Mouse (Mus musculus) heart, embryonic 11.5 days (tissue): ENCODE data around the gene Gckr. TPM values are rescaled to one million over a fixed set of nuclear protein-coding genes. Genes with fewer than 3 reads are reported as not detected.

Experiments
- ATAC-seq: fragments of 200-750 bp; cut with Nextera tagmentation; replicated peaks from 2 replicates; pipeline ENCODE4 v1.8.0; 2017; ENCODE audit warnings: moderate library complexity; ENCODE audit not compliant: insufficient number of reproducible peaks, low FRiP score, low TSS enrichment
- H3K27ac ChIP-seq: fragments of 300-500 bp; sonication (generic); 2 replicates; pipeline ENCODE4 v1.5.1; 2014; ENCODE audit warnings: mild to moderate bottlenecking, low read depth, low read length
- H3K27me3 ChIP-seq: fragments of 300-500 bp; sonication (generic); 2 replicates; pipeline ENCODE4 v1.6.1; 2014; ENCODE audit warnings: mild to moderate bottlenecking, low read length, mixed read lengths; ENCODE audit not compliant: control insufficient read depth, insufficient read depth
- H3K36me3 ChIP-seq: fragments of 300-500 bp; sonication (generic); 2 replicates; pipeline ENCODE4 v1.6.1; 2014; ENCODE audit warnings: mild to moderate bottlenecking, low read length, moderate library complexity, mixed read lengths; ENCODE audit not compliant: control insufficient read depth, insufficient read depth
- H3K4me1 ChIP-seq: fragments of 300-500 bp; sonication (generic); 2 replicates; pipeline ENCODE4 v1.6.1; 2014; ENCODE audit warnings: low read length; ENCODE audit not compliant: control insufficient read depth, insufficient read depth
- H3K4me2 ChIP-seq: fragments of 300-500 bp; sonication (generic); 2 replicates; pipeline ENCODE4 v1.6.1; 2014; ENCODE audit warnings: mild to moderate bottlenecking, moderate library complexity
- H3K4me3 ChIP-seq: fragments of 300-500 bp; sonication (generic); 2 replicates; pipeline ENCODE4 v1.5.1; 2014; ENCODE audit warnings: low read depth, low read length
- H3K9ac ChIP-seq: fragments of 300-500 bp; sonication (generic); 2 replicates; pipeline ENCODE4 v1.6.1; 2014; ENCODE audit warnings: mild to moderate bottlenecking, low read depth, low read length, moderate library complexity
- H3K9me3 ChIP-seq: fragments of 300-500 bp; sonication (generic); replicated peaks from 2 replicates; pipeline ENCODE4 v1.6.1; 2016; ENCODE audit warnings: low read length; ENCODE audit not compliant: control insufficient read depth
- WGBS: fragments of 180-500 bp; shearing (Covaris S2); extraction: QIAGEN DNeasy Blood & Tissue Kit; methylation state at CpG from one replicate; pipeline ENCODE4 v1.1.7; 2014; ENCODE audit not compliant: insufficient replicate concordance; 5-methylcytosine and 5-hydroxymethylcytosine counted together
- polyA plus RNA-seq: library from polyadenylated mRNA; unstranded; fragments of >200 nt; fragmentation: Nextera tagmentation; extraction: Ambion mirVana; gene quantifications from 2 replicates; pipeline ENCODE4 v1.2.1, GENCODE M21; 2014

The Gckr gene
- polyA plus RNA-seq, 1 experiment from 2014 or later, result 0.60 TPM

- 74% methylated on average over 3 of the region's 3 CpGs for WGBS
- no peaks in the 10 kb centered on the region for H3K9me3 ChIP-seq
- H3K4me1 ChIP-seq, result peaks cover 6% of the 10 kb centered on the region; the same call in 1 of the 2 replicates
- H3K9ac ChIP-seq, result peak overlapping the region; percentile 34; the same call in 1 of the 2 replicates
- no peak overlapping the region for H3K27ac ChIP-seq
- H3K4me3 ChIP-seq, result peak overlapping the region; percentile 53; the same call in 1 of the 2 replicates
- no peak for ATAC-seq
- peaks cover 13% of the 10 kb centered on the region for H3K36me3 ChIP-seq
- H3K4me2 ChIP-seq, result peak overlapping the region; percentile 79
- no peaks in the 10 kb centered on the region for H3K27me3 ChIP-seq
Measured at GRCm38 (mm10) chr5:31289626-31290230, 7.5 kb upstream of the Gckr start.

DNA sequence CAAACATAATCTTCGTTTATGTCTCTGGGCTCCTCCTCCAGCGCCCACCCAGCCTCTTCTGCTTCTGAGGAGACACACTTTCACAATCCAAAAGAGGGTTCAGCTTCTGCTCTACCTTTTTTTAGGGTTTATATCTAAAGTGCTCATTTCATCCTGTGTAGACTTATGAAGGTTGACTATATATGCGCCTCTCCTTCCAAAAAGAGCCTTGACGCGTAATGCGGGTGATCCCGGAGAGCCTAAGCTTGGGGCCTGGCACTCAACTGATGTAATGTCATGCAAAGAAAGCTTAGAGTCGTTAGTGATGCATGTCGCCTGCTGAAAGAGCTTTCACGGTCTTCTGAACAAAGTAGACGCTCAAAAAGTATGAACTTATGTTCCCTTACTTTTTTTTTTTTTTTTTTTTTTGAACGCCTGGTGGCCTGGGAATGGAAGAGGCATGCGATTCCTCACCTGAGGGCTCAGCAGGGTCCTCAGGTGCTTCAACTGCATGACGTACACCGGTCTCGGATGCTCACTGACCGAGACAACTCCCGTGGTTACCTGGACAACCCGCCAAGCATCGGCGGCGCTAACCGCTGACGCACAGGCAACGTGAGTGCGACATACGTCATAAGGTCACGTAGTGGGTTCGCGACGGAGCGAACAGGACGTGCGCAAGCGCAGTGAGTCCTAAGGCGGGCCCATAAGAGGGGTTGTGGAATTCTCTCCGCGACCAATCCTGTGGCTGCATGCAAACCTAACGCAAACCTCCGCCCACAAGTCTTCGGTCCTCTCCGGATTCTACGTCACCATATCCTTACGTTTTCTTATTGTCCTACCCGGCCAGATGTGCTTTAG lies 6.5 kb upstream of the Gckr start, which contains the start of gene Ift172:
Ift172 (minus strand) TSS at position 596 of the 840 bp plus-strand sequence.
- H3K4me2 ChIP-seq, result peak within 1 kb of the TSS; percentile 79
- 3% methylated on average over 45 of the region's 45 CpGs for WGBS
- H3K27ac ChIP-seq, result peak within 1 kb of the TSS; percentile 82
- ATAC-seq, result peak; percentile 94
- H3K9me3 ChIP-seq, result no peaks in the 10 kb centered on the region
- peaks cover 8% of the 10 kb centered on the region; the same call in 1 of the 2 replicates for H3K36me3 ChIP-seq
- H3K27me3 ChIP-seq, result no peaks in the 10 kb centered on the region
- peak within 1 kb of the TSS; percentile 77 for H3K9ac ChIP-seq
- H3K4me3 ChIP-seq, result peak within 1 kb of the TSS; percentile 53
- H3K4me1 ChIP-seq, result peaks cover 9% of the 10 kb centered on the region; the same call in 1 of the 2 replicates

- Histone ChIP-seq H3K9me3 (no peaks in the 10 kb centered on the region), H3K4me3 (peak overlapping the region; percentile 53), H3K36me3 (peaks cover 8% of the 10 kb centered on the region; the same call in 1 of the 2 replicates), H3K27ac (peak overlapping the region; percentile 82), H3K9ac (peak overlapping the region; percentile 77), H3K4me2 (peak overlapping the region; percentile 79), H3K27me3 (no peaks in the 10 kb centered on the region), H3K4me1 (peaks cover 9% of the 10 kb centered on the region; the same call in 1 of the 2 replicates)
- ATAC-seq, result no peak
- 5% methylated on average over 9 of the region's 9 CpGs for WGBS
Measured at GRCm38 (mm10) chr5:31291361-31291688, 5.9 kb upstream of the Gckr start.

DNA sequence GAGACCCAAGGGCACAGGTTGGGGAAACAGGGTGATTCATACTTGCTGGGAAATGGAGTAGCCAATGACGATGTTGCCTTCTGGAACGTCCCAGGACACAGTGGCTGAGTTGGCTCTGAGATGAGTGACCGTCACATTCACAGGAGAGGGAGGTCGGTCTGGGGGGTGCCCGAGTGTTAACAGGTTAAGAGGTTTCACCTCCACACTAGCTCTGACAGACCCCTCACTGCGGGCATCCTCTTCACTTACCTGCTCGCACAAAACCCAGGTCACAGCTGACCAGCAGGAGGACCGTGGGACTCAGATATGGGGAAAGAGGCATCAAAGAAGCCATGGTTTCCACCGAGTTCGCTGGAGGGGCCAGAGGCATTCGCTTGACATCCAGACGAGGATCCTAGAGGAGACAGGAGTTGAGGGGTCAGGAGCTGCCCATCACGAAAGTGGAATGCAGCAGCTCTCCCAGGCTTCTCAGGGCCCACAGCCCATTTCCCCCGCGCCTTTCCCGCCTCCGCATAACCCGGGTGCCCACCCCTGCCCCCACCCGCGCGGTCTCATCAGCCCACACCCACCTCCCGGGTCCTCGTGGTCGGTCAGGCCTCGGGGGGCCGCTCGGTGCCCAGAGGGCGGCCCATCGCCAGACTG lies 2.2 kb upstream of the Gckr start:
- Histone ChIP-seq H3K27ac (0 out of 2 replicates have a peak overlapping the region, but pooled peaks have one; percentile 41), H3K4me1 (peaks cover 5% of the 10 kb centered on the region; the same call in 1 of the 2 replicates), H3K4me2 (peak overlapping the region; percentile 99), H3K4me3 (peak overlapping the region; percentile 79), H3K9me3 (no peaks in the 10 kb centered on the region), H3K27me3 (no peaks in the 10 kb centered on the region), H3K36me3 (peaks cover 8% of the 10 kb centered on the region; the same call in 1 of the 2 replicates), H3K9ac (peak overlapping the region; percentile 89)
- 6% methylated on average over 29 of the region's 29 CpGs for WGBS
- 0 out of 2 replicates have a peak, but pooled peaks have one; percentile 32 for ATAC-seq

GRCm38 (mm10) chr5:31295606-31296141 lies 1.6 kb upstream of the Gckr start, which contains the start of gene Fndc4:
Gene Fndc4, minus strand, starts transcription at chr5:31296080.
- Histone ChIP-seq H3K4me1 (peaks cover 3% of the 10 kb centered on the region; the same call in 1 of the 2 replicates), H3K36me3 (peaks cover 8% of the 10 kb centered on the region; the same call in 1 of the 2 replicates), H3K27ac (0 out of 2 replicates have a peak within 1 kb of the TSS, but pooled peaks have one; percentile 41), H3K27me3 (no peaks in the 10 kb centered on the region), H3K4me2 (peak within 1 kb of the TSS; percentile 99), H3K4me3 (peak within 1 kb of the TSS; percentile 79), H3K9ac (peak within 1 kb of the TSS; percentile 89), H3K9me3 (no peaks in the 10 kb centered on the region)
- peak; percentile 53; the same call in 1 of the 2 replicates for ATAC-seq
- WGBS, result 0% methylated on average over 43 of the region's 46 CpGs

DNA sequence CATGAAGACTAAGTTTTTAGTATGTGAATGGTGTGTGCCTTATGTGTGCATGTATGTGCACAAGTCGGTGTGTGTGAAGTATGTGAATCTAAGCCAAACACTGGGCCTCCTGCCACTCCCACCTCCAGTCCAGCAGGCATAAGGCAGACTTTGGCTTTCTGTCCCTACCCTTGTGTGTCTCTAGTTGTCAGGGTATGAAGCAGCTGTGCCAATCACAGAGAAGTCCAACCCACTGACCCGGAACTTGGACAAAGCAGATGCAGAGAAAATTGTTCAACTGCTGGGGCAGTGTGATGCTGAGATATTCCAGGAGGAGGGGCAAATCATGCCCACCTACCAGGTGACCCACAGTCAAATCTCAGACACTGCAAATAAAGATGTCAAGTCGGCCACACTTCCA lies 738 bp downstream of the Gckr start:
- Histone ChIP-seq H3K36me3 (0 out of 2 replicates have a peak, but pooled peaks cover 5% of the 10 kb centered on the region), H3K4me1 (peaks cover 3% of the 10 kb centered on the region; the same call in 1 of the 2 replicates), H3K4me3 (no peak overlapping the region), H3K27ac (no peak overlapping the region), H3K9me3 (no peaks in the 10 kb centered on the region), H3K27me3 (no peaks in the 10 kb centered on the region), H3K4me2 (no peak overlapping the region), H3K9ac (no peak overlapping the region)
- whole genome bisulfite sequencing, result 75% methylated on average over 3 of the region's 3 CpGs
- ATAC-seq, result no peak

DNA sequence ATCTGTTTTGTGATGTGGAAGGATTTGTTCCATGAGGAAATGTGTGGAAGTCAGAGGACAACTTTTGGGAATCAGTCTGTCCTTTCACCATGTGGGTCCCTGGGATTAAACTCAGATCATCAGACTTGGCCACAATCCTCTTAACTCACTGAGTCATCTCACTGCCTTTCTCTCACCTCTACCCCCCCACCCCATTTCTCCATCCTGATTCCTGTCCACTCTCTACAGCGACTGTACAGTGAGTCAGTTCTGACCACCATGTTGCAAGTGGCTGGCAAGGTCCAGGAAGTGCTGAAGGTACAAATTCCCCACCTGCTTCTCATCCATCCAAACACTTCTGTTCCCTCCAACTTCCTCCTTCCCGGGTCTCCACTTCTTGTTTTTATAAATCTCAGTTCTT lies 1.2 kb downstream of the Gckr start:
- ATAC-seq, result no peak
- no peak overlapping the region for H3K4me3 ChIP-seq
- H3K27ac ChIP-seq, result no peak overlapping the region
- WGBS, result 52% methylated on average over 2 of the region's 2 CpGs
- no peaks in the 10 kb centered on the region for H3K9me3 ChIP-seq
- H3K27me3 ChIP-seq, result no peaks in the 10 kb centered on the region
- H3K4me1 ChIP-seq, result peaks cover 3% of the 10 kb centered on the region; the same call in 1 of the 2 replicates
- H3K9ac ChIP-seq, result no peak overlapping the region
- 0 out of 2 replicates have a peak, but pooled peaks cover 5% of the 10 kb centered on the region for H3K36me3 ChIP-seq
- H3K4me2 ChIP-seq, result no peak overlapping the region

GRCm38 (mm10) chr5:31301866-31302265 lies 4.6 kb downstream of the Gckr start:
- H3K9me3 ChIP-seq, result no peaks in the 10 kb centered on the region
- no peak overlapping the region for H3K27ac ChIP-seq
- no peaks in the 10 kb centered on the region for H3K27me3 ChIP-seq
- no peaks in the 10 kb centered on the region for H3K36me3 ChIP-seq
- H3K4me3 ChIP-seq, result no peak overlapping the region
- WGBS, result 61% methylated on average over 8 of the region's 8 CpGs
- H3K9ac ChIP-seq, result no peak overlapping the region
- no peak for ATAC-seq
- H3K4me2 ChIP-seq, result no peak overlapping the region
- H3K4me1 ChIP-seq, result no peaks in the 10 kb centered on the region
